Mouse (Mus musculus) liver (tissue): ENCODE measurements around the gene Gm20683.
"Not testable (repeated sequence)": the region's sequence is repeated elsewhere in the genome, so short reads cannot be mapped to it uniquely, and the experiment has no call there.

Source experiments
- DNase-seq: peaks from one replicate; pipeline ENCODE4 v3.0.0-alpha.2; 2020; ENCODE audit warnings: mixed read lengths

Gm20683 gene

DNA sequence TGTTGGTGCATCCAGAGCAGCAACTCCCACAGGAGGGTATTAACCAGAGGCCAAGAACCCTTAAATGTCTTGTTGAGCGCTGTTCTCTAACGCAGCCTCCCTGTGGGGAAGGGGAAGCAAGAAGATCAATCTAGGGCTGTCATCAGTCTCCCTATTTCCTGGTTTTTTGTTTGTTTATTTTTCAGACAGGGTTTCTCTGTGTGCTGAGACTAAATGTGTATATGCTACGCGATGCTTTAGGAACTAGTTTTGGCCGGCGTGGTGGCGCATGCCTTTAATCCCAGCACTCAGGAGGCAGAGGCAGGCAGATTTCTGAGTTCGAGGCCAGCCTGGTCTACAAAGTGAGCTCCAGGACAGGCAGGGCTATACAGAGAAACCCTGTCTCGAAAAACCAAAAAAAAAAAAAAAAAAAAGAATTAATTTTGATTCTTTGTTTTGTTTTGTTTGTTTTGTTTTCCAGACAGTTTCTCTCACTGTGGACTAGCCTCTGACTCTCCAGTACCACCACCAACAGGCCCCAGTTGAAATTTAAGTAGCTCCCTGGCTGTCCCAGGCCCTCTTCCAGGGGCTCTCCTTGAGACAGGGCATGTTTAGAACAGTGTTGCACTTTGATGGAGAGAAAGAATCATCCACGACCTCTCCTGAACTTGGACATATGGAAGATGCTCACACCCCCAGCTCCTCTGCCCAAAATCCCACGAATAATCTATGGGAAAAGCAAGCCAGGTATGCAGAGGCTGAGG, 32.0 kb upstream of the Gm20683 start:
- no peak for DNase-seq

DNA sequence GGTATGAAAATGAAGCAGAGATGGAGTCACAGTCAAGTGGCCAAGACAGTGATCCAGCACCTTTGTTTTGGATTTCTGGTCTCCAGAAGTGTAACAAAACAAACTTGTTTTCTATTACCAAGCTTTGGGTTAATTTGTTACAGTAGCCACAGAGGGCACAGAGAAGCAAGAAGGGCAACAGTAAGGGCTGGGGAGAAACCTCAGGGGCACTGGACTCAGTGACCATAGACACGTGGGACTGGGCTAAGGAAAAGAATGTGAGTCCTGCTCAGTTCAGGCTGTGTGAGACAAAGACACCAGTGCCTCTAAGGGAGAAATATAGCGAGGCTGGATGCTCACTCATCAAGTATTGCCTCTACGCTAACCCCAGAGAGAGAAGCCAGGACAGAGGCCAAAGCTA, 31.1 kb upstream of the Gm20683 start:
- DNase-seq, result no peak

DNA sequence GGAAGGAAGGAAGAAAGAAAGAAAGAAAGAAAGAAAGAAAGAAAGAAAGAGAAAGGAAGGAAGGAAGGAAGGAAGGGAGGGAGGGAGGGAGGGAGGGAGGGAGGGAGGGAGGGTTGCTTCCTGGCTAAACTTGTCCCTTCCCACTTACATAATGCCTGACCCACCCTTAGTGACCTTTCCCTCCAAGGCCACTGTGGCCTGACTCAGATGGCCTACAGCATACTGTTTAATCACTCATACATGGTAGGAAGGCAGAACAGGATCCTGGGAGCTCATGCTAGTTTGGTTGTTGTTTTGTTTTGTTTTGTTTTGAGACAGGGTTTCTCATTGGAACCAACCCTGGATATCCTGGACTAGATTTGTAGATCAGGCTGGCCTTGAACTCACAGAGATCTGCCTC, 30.0 kb upstream of the Gm20683 start:
- DNase-seq, result not testable (repeated sequence)

DNA sequence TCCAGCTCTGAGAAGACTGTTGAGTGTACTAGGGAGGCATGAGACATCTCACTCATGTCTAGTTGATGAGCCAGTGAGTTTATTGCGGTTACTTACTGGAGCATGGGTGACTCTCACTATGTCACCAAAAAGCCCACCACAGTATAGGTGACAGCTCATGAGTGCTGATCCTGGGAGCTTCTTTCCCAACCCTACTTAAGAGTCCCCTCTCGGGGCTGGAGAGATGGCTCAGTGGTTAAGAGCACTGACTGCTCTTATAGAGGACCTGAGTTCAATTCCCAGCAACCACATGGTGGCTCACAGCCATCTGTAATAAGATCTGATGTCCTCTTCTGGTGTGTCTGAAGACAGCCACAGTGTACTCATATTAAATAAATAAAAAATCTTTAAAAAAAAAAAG, 28.4 kb upstream of the Gm20683 start:
- DNase-seq, result no peak

DNA sequence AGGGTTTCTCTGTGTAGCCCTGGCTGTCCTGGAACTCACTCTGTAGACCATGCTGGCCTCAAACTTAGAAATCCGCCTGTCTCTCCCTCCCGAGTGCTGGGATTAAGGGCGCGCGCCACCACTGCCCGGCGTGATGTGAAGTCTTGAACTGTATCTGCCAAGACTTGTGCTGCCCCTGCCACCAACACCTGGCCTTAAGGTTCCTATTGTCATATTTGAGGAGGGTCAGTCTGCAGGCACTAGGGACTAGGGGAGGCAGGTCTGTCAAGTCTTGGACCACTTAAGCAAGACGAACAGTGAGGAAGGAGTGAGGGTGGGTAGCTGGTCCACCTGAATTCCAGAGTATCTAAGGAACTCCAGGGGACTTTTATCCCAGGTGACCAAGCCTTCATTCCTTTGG, 27.9 kb upstream of the Gm20683 start:
- DNase-seq, result no peak

DNA sequence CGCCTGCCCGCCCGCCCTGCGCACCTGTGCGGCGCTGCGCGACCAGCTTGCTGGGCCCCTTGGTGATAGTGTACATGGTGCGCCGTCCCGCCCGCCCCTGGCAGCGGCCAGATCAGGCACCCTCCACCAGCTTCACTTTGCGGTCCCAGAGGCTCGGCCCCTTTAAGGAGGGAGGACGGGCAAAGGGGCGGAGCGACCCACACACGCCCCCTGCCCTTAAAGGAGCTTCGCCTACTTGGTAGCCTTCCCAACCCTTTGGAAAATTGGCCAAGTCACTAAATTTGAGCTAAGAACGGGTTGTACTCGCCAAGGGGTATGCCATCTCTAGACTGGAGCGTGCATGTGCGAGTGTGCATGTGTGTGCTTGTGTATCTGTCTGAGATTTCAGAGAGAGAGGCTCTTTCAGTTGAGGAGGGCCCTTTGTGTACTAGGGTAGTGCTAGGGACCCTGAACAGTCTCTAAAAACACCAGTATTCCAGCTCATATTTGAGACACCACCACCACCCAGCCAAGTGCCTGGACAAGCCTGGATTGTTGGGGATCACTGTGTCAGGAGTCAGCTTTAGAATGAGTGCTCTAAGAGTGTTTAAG, 27.1 kb upstream of the Gm20683 start, which contains the start of gene Mcrip2:
Gene Mcrip2 (minus strand): TSS at position 164 of the 591 bp plus-strand sequence.
- peak; percentile 80 for DNase-seq

DNA sequence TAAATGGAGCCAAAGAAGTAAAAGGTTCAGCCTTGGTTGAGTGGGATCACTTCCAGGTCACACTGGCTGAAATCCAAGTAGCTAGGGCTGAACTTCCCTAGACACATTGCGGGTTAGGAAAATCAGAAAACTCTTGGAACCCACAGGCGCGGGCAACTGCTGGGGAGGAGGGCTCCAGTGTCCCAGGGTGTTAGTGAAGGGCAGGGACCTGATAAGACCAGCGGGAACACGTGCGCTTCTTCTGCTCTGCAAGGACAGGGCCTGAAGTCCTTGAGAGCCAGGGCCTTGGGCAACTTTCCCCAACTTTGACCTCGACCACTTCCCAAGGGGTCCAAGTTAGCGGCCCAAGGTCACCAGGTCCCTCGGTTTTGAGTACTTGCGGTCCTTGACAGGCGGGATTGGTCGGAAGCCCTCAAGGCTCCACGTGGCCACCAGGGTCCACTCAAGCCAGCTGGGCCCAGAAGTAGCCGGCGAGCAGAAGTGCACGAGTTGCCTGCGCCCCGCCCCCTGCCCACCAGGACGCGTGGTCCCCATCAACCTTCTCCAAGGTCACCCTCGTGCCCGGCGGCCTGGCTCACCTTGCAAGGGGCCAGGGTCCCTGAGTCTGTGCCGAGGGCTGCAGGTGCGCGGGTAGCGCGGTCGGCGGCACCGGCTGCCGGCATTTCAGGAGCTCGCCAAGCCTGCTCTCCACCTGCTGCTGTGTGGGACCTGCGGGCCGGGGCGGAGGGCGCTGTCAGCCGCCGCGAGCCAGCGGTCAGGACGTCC, 26.5 kb upstream of the Gm20683 start:
- peak; percentile 45 for DNase-seq

DNA sequence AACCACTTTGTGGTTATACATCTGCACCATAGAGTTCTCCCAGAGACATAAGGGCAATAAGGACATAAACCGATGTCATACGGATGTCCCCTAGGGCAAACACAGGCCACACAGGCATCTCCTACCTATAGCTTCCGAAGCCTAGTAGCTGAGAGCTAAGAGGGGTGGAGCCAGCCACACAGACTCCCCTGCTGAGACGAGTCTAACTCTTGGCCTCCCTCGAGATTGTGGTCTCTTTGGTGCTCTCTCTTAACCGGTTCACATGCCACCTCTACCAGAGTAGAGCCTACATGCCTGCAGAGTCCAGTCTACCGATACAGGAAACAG, 25.9 kb upstream of the Gm20683 start:
- peak; percentile 30 for DNase-seq

DNA sequence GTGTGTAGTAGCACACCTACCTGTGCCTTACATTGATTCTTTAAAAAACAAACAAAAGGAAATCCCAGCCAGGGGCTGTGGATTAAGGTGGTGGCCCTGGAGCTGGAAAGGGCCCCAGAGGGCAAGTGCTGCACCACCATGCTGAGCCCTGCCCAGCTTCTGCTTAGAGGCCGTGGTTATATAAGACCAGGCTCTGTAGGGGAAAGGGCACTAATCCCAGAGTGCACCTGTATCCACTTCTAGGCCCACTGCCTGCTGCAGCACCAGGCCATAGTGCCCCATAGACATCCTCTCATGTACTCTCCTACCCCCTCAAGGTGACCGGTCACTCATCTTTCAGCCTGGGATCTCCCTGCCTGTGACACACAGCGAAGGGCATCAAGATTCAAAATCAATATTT, 24.6 kb upstream of the Gm20683 start:
- no peak for DNase-seq

DNA sequence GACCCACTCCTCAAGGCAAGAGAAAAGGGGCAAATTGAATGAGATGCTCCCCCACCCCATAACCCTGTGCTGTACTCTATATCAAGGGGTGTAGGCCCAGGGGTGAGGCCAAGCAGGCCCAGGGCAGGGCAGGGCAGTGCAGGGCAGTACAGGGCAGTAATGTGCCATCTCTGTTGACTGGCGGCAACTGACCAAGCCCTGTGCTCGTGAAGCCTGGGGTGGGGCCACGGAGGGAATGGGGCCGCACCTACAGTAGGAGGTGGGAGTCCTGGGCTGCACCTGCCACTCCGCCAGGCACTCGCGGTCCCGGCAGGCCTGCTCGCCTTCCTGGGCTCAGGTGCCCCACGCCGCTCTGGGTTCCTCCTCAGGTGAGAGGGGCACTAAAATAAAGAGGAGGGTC, 23.7 kb upstream of the Gm20683 start:
- no peak for DNase-seq

DNA sequence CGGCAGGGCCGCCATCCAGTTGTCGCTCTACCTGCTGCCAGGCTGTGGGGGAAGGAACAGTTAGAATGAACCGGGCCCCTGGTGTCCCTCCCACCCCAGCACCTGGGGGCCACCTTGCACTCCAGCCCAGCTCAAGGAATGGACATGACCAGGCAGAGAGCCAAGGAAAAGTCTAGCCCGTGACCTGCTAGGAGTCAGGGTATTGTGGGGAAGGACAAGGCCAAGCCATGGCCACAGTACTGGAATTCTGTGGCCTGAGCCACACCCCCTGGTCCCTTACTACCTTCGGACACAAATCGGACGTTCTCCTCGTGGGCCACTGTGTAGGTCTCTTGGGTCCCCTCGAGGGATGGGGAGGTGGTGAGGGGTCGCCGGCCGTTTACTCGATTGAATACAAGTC, 22.7 kb upstream of the Gm20683 start:
- no peak for DNase-seq

DNA sequence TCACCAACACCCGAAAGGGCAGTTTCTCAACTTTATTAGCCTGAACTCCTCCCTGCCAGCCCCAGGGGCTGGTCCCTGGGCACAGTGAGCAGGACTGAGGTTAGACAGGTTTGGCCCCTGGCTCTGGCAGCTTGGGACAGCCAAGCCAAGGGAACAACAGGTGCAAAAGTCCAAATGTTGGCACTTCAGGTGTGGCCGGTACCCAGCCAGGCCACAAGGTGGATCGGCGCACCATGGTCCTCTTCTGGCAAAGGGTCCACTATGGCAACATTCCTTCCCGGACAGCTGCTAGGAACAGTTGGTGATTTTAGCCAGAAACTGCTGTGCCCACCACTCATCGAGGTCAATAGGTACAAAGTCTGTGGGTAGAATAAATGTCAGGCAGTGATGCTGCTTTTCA, 22.1 kb upstream of the Gm20683 start:
- DNase-seq, result no peak

DNA sequence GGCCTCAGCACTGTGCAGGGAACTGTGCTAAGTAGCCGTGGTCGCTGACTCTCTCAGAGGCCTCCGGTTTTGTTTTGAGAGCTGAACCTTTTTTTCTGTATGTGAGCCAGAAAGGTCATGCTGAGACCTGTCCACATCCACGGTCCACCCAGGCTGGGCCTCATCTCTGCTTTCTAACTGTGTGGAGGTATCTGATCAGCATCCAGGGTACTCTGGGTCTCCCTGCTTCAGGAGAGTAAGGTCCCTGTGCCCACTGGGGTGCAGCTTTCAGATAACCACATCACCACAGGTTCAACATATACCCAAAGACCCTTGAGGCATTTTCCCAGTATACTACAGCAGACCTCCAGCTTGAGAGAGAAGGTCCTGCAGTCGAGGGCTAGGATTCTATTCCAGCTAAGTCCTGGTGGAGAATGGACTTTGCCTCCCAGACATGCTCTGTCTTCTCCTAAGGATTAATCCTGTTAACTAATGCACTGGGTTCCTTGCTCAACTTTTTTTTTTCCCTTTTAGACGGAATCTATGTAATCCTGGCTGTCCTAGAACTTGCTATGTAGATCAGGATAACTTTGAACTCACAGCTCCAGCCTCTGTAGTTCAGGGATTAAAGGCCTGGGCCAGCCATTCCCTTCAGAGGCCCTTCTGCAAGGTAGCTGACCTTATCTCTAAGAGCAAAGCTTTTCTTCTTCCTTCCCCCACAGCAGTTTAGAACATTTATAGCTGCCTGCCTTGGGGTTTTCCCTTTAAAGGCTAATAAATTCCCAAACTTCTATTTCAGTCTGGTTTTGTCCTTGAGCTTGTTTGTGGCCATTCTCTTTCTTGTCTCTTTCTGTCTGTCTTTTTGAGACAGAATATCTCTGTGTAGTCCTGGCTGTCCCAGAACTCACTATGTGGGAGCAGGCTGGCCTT, 20.4 kb upstream of the Gm20683 start:
- DNase-seq, result no peak

DNA sequence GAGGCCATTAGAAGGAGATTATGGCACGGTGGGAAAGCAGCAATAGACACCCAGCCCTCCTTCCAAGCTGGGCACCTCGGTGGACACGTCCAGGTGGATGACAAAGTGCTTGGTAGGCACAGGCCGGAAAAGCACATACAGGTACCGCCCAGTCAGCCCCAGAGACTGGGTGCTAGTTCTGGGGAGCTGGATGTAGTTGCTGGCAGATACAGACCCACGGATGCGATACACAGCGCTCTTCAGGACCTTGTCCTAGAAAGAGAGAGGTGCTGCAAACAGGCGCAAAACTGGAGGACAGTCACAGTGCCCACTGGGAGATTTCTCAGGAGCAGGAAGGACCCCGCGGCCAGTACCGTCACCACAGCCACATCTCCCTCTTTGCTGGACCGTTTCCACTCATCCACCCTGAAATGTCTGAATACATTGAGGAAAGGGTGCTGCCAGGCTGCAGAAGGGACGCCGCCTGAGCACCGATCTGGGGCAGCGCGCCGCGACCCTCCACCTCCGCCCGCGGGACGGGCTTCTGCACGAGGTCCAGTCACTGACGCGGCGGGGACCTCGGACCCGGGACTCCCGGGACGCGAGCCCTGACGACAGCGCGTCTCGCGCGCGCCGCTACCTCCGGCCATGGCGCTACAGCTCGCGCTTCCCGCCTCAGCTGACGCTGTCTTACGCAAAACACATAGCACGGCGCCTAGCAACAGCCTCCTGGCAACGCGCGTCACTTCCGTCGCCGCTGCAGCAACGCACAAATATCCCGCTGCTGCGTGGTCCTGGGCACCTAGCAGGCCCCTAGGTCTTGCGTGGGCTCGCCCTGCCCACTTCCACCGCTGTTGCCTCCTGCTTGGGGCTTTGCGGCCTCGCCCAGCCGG, 19.5 kb upstream of the Gm20683 start, which contains the start of gene Wdr90:
Gene Wdr90 (minus strand): TSS at position 670 of the 872 bp plus-strand sequence.
- DNase-seq, result peak; percentile 88

DNA sequence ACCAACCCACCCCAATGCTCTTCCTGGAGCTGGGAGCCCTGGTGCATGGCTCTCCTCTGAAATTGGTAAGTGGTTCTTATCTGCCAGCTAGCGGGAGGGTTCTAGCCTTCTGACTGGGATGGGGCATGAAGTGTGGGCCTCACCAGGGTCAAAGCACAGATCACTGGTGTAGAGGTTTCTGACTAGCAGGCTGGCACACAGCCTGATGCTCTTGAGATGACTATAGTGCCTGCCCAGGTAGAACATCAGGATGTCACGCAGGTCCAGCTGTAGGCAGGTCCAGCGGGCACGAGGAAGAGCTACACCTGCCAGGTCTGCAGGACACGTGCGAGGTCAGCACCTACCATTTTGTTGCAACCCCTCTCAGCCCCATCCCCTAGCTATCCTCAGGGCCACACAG, 18.7 kb upstream of the Gm20683 start:
- no peak for DNase-seq

DNA sequence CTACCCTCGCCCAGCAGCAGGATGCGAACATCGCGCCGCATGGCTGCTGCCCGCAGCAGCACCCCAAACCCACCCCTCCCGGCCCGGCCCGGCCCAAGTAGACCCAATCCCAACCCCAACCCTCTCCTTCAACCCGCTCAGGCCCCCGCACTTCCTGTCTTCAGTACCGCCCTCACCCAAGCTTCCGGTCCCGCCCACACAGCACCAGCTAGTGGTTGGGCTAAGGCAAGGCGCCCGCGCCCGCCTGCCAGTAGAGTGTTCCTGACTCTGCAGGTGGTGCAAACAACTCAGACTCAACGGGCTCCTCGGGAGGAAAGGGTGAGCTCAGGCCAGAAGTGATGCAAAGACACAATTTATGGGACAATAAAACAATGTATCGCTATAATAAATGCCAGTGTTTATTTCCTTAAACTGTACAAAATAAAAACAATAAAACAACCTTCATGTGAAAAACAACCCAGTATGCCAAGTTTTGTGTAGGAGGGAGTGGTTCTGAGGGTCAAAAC, 2.9 kb upstream of the Gm20683 start, which contains the start of gene Rhot2:
Gene Rhot2 (minus strand): TSS at position 456 of the 506 bp plus-strand sequence.
- peak; percentile 96 for DNase-seq

DNA sequence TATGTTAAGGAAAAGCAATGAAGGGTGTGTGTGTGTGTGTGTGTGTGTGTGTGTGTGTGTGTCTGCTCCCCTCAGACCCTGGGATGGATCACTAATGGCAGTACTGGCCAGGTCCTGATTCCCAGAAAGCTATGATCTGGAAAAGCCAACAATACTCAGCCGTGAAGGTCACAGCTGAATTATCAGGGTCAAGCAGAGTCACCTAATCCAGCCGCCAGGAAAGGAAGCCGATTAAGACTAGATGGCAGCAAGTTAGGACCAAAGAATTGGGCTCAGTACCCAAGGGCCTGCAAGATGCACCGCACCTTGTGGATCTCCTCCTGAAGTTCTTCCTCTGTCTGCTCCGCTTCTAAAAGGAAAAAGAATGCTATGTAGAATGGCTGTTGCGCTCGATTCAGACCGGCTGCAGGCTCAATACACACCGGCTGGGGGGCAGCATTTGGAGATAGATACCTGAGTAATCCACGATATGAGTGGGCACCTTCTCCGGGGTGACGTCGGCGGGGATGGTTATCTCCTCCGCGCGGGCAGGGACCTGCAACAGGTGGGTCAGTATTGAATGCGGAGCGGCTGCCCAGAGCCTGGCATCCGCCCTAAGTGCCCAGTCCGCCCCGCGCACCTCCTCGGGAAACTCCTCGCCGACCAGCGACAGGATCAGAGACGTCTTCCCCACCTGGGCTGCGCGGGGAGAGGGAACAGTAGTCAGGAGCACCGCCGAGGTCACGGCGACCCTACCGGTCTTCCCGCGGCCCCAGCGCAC, 2.3 kb upstream of the Gm20683 start:
- DNase-seq, result peak; percentile 65

DNA sequence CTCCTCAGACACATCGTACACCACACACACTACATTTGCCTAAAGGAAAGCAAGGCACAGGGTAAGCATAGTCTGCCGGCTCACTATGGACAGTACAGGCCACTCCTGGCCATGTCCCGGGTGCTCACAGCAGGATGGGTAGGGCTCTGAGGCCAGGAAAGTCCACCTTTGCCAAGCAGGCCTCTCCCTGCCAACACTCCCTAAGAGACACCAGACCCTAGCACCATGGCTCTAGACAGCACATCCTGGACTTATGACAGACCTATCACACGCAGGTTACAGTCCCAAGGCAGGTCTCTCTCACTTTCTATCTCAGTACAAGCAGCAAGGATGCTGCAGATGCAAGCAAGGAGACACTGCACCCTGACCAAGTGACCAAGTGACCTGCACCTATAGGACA, 1.6 kb upstream of the Gm20683 start:
- no peak for DNase-seq

DNA sequence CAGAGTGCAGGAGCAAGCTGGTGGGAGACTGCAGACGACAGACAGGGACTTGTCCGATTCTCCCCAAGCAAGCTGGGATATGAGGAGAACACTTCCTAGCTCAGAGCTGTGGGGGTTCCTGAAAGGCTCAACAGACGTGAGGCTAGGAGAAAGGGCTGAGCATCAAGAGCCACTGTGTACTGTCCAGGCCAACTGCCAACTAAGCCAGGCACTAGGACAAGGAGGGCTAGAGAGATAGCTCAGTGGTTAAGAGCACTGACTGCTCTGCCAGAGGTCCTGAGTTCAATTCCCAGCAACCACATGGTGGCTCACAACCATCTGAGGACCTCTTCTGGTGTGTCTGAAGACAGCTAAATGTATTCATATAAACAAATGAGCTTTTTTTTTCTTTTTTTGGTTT, 946 bp upstream of the Gm20683 start:
- no peak for DNase-seq

DNA sequence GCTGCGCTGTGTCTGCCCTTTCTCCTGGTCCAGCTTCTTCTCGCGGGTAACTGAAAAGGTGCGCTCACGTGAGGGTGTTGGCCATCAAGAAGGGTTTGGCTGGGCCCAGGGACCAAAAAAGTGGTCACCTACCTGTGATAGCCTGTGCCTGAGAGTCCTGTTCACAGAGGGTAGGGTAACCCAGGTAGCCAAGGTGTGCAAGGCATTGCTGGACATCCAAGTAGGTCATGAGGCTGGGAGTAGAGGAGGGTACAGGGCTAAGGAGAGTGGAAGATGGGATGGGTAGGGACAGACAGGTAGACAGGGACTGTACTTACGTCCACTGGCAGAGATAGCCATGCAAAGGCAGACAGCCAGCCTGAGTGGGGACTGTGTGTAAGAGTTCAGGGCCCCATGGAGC, 1.0 kb downstream of the Gm20683 start:
- no peak for DNase-seq
